Mouse (Mus musculus) E14TG2a.4 (cell line): ENCODE results near the gene Gusb.
"Not testable (repeated sequence)": the region's sequence is repeated elsewhere in the genome, so short reads cannot be mapped to it uniquely, and the experiment has no call there.

Experiments
- H3K27me3 ChIP-seq: 2 replicates; pipeline ENCODE4 v1.6.1; 2014; ENCODE audit warnings: low read length, control low read depth; ENCODE audit not compliant: insufficient read depth
- H3K36me3 ChIP-seq: 2 replicates; pipeline ENCODE4 v1.6.1; 2014; ENCODE audit warnings: low read length, control low read depth; ENCODE audit not compliant: insufficient read depth
- H3K4me1 ChIP-seq: replicated peaks from 2 replicates; pipeline ENCODE4 v1.6.1; 2014; ENCODE audit warnings: low read depth, low read length, control low read depth
- H3K4me3 ChIP-seq: replicated peaks from 2 replicates; pipeline ENCODE4 v1.5.1; 2014; ENCODE audit warnings: mild to moderate bottlenecking, low read length
- H3K9me3 ChIP-seq: 2 replicates; pipeline ENCODE4 v1.6.1; 2014; ENCODE audit warnings: low read length, control low read depth
- CTCF ChIP-seq: conservative IDR thresholded peaks from 2 replicates; pipeline ENCODE4 v1.5.1; 2014; ENCODE audit warnings: low read length
- NANOG ChIP-seq: IDR thresholded peaks from 2 replicates; pipeline ENCODE4 v1.6.1; 2014; ENCODE audit warnings: borderline replicate concordance, low read length, mixed read lengths
- POU5F1 ChIP-seq: IDR thresholded peaks from 2 replicates; pipeline ENCODE4 v1.6.1; 2014; ENCODE audit warnings: low read length, borderline replicate concordance

Gusb gene

DNA sequence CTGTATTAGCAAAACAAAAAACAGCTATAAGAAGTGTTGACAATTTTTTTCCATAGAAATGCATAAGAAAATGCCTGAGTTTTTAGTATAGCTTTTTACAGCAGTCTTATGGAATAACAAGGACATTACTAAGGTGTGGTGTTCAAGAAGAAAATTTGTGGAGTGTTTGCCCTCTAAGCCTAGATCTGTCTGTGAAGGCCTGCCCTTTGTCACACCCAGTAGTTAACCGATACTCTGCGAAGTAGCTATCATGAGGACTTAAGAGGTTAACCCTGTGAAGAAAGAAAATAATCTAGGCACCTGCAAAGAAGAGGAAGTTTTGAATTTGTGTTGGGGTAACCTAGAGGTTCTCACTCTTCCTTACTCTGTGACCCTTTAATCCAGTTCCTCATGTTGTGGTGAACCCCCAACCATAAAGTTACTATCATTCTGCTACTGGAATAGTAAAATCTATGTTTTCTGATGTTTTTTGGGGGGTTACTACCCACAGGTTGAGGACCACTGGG, 55.3 kb downstream of the Gusb start:
- H3K9me3 ChIP-seq: no peaks in the 10 kb centered on the region
- no peaks in the 10 kb centered on the region for H3K27me3 ChIP-seq
- TF ChIP-seq CTCF: no peak
- TF ChIP-seq POU5F1: no peak
- no peak for TF ChIP-seq NANOG
- H3K4me1 ChIP-seq: peaks cover 64% of the 10 kb centered on the region
- H3K36me3 ChIP-seq: peaks cover 47% of the 10 kb centered on the region
- H3K4me3 ChIP-seq: no peak overlapping the region

DNA sequence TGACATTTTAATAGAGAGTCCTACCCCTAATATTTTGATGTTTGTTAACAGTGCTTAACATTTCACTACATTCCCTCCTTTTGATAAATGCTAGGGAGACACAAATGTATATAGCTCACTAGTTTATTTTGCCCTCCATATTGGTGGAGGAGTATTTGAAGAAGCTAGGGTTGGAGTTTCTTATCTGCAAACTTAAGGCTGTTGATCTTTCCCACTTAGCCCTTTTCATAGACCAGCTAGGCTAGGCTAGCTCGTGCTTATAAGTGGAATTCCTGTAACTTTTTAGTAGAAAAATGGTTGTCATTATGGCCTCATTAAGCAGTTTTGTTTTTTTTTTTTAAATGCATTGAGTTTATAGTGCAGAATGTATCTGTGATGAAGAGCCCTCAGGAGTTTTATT, 59.4 kb downstream of the Gusb start:
- H3K4me1 ChIP-seq: peaks cover 64% of the 10 kb centered on the region
- H3K36me3 ChIP-seq: peaks cover 43% of the 10 kb centered on the region
- no peak for TF ChIP-seq NANOG
- no peak for TF ChIP-seq CTCF
- no peak for TF ChIP-seq POU5F1
- H3K9me3 ChIP-seq: no peaks in the 10 kb centered on the region
- H3K4me3 ChIP-seq: peak overlapping the region; percentile 93
- no peaks in the 10 kb centered on the region for H3K27me3 ChIP-seq

DNA sequence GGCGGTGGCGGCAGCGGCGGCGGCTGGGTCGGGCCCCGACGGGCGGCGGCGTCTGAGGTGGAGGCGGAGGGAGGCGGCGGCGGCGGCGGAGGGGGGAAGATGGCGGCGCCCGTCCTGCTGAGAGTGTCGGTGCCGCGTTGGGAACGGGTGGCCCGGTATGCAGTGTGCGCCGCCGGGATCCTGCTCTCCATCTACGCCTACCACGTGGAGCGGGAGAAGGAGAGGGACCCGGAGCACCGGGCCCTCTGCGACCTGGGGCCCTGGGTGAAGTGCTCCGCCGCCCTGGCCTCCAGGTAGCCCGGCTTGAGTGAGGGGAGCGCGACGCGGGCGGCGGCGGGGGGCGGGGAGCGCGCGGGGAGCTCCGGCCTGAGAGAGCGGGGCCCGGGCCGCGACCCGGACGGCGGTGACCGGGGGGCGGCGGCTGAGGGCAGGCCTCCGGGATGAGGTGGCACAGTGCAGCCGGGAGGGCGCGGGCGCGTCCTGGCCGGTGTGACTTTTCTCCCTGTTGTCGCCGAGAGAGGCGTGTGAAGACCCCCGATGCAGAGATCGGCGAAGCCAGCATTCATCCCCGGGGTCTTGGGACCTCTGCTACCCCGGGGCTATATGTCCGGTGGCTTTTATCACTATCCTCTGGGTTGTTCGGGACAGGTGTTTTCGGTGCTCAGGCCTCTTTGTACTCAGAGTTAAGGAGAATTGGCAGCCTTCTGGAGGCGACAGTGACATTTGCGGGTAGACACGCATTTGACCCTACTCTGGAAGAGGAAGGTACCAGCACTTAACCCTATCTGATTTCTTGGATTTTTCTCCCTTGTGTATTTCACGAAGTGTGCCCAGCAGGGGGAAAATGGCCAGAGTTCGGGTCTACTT, 60.5 kb downstream of the Gusb start:
- H3K36me3 ChIP-seq: peaks cover 32% of the 10 kb centered on the region
- peak overlapping the region; percentile 93 for H3K4me3 ChIP-seq
- H3K27me3 ChIP-seq, H3K9me3 ChIP-seq: not testable (repeated sequence)
- peaks cover 53% of the 10 kb centered on the region for H3K4me1 ChIP-seq

DNA sequence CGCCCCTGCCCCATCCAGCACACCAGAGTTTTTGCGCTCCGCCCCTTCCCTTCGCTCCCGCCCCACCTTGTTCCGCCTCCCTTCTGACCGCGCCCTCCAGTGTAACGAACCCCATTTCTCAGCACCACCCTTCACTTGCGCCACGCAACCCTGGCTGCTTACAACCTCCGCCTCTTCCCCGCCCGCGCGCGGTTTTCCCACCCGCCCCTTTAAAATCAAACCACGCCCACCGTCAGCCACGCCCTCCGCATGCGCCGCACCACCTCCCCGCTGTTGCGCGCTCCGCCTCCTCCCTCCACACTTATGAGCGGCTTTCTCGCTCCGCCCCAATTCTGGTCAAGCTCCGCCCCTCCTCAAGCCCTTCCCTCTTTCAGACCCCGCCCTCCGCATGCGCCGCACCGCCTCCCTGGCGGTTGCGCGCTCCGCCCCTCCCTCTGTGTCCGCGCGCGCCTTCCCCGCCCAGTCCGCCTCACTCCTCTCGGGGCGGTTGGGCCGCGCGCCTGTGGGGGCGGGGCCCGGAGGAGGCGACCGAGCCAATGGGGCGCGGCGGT, 61.3 kb downstream of the Gusb start, which contains the start of gene Vkorc1l1:
TSS of gene Vkorc1l1 (plus strand) at position 476 of the 551 bp plus-strand sequence.
- peaks cover 46% of the 10 kb centered on the region for H3K4me1 ChIP-seq
- peaks cover 25% of the 10 kb centered on the region for H3K36me3 ChIP-seq
- H3K4me3 ChIP-seq: peak within 1 kb of the TSS; percentile 93
- H3K27me3 ChIP-seq: no peaks in the 10 kb centered on the region
- TF ChIP-seq CTCF (no peak), POU5F1 (no peak), NANOG (no peak)
- no peaks in the 10 kb centered on the region for H3K9me3 ChIP-seq

- Histone ChIP-seq H3K36me3 (peaks cover 19% of the 10 kb centered on the region), H3K27me3 (no peaks in the 10 kb centered on the region), H3K4me1 (peaks cover 42% of the 10 kb centered on the region), H3K4me3 (peak overlapping the region; percentile 74), H3K9me3 (no peaks in the 10 kb centered on the region)
- no peak for TF ChIP-seq POU5F1
- TF ChIP-seq CTCF: no peak
- TF ChIP-seq NANOG: no peak
Observed at GRCm38 (mm10) chr5:129940736-129941494, 61.9 kb downstream of the Gusb start.

DNA sequence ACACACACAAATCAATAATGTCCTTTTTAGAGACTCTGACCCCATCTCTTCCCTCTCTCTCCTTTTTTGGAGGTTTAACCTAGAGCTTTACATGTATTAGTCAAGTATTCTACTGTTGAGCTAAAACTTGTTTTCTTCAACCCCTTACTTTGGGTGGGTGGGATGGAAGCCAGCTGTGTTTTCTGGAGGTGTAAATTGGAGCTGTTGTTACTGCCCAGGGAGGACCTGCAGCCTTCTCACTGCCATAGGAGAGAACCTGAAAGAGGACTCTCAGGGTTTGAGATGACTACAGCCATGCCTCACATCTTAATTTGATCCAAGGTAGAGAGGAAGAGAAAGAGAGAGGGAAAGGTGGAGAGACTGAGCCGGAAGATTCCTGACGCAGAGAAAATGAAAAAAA, 62.6 kb downstream of the Gusb start:
- peaks cover 14% of the 10 kb centered on the region for H3K36me3 ChIP-seq
- H3K9me3 ChIP-seq: no peaks in the 10 kb centered on the region
- H3K4me1 ChIP-seq: peaks cover 37% of the 10 kb centered on the region
- TF ChIP-seq CTCF (no peak), POU5F1 (no peak), NANOG (no peak)
- no peaks in the 10 kb centered on the region for H3K27me3 ChIP-seq
- H3K4me3 ChIP-seq: no peak overlapping the region
